Mouse (Mus musculus): ENCODE measurements around the gene Gm34653. TPM values are rescaled to one million over a fixed set of nuclear protein-coding genes. Genes with fewer than 3 reads are reported as not detected.
"Not testable (repeated sequence)": the region's sequence is repeated elsewhere in the genome, so short reads cannot be mapped to it uniquely, and the experiment has no call there.

Gm34653 gene
- under 1 TPM in 1 of 2 experiments, not detected in 1; 0.20 TPM for total RNA-seq (2021)
- long read RNA-seq, experiment 1: 0 reads
- long read RNA-seq, experiment 2: 0 reads

GRCm38 (mm10) chr2:34832766-34833457 is at the start of gene Gm34653:
Gm34653 (plus strand) TSS chr2:34833007.
- DNase-seq: not testable (repeated sequence)

GRCm38 (mm10) chr2:34783064-34784020 is 49.5 kb upstream of the Gm34653 start:
- DNase-seq: no peak

GRCm38 (mm10) chr2:34784085-34784484 is 48.7 kb upstream of the Gm34653 start:
- no peak for DNase-seq

GRCm38 (mm10) chr2:34790282-34790681 is 42.5 kb upstream of the Gm34653 start:
- no peak for DNase-seq

GRCm38 (mm10) chr2:34792543-34792942 is 40.3 kb upstream of the Gm34653 start:
- DNase-seq: not testable (repeated sequence)

- no peak for DNase-seq
These were observed 38.3 kb upstream of the Gm34653 start for GRCm38 (mm10) chr2:34794511-34794910.

GRCm38 (mm10) chr2:34795426-34795825 is 37.4 kb upstream of the Gm34653 start:
- no peak for DNase-seq

GRCm38 (mm10) chr2:34799357-34800256 is 33.2 kb upstream of the Gm34653 start, which contains the start of gene Rabepk:
Rabepk (minus strand) TSS chr2:34799912.
- DNase-seq: peak; percentile 84

- DNase-seq: no peak
These were observed 32.4 kb upstream of the Gm34653 start for GRCm38 (mm10) chr2:34800371-34800770.

GRCm38 (mm10) chr2:34801516-34802482 is 31.0 kb upstream of the Gm34653 start:
- DNase-seq: peak; percentile 97

GRCm38 (mm10) chr2:34802565-34803245 is 30.1 kb upstream of the Gm34653 start:
- not testable (repeated sequence) for DNase-seq

- DNase-seq: no peak
These were observed 29.1 kb upstream of the Gm34653 start for GRCm38 (mm10) chr2:34803746-34804145.

GRCm38 (mm10) chr2:34804172-34804571 is 28.6 kb upstream of the Gm34653 start:
- no peak for DNase-seq

GRCm38 (mm10) chr2:34804815-34805214 is 28.0 kb upstream of the Gm34653 start:
- no peak for DNase-seq

- DNase-seq: no peak
These were observed 27.4 kb upstream of the Gm34653 start for GRCm38 (mm10) chr2:34805364-34805950.

GRCm38 (mm10) chr2:34808057-34808456 is 24.8 kb upstream of the Gm34653 start:
- DNase-seq: no peak

- DNase-seq: no peak
These were observed 23.2 kb upstream of the Gm34653 start for GRCm38 (mm10) chr2:34809568-34809967.

- DNase-seq: no peak
These were observed 22.0 kb upstream of the Gm34653 start for GRCm38 (mm10) chr2:34810775-34811174.

- DNase-seq: no peak
These were observed 20.1 kb upstream of the Gm34653 start for GRCm38 (mm10) chr2:34812706-34813105.

- not testable (repeated sequence) for DNase-seq
These were observed 16.9 kb upstream of the Gm34653 start for GRCm38 (mm10) chr2:34815893-34816292.

All from gastrocnemius, postnatal 25 days (tissue).